Mouse (Mus musculus): ENCODE data around the gene Selenon.

Selenon gene

GRCm38 (mm10) chr4:134577281-134577680, 25.3 kb upstream of the Selenon start:
- no peak for DNase-seq

- no peak for DNase-seq
Measured at GRCm38 (mm10) chr4:134575486-134575885, 23.5 kb upstream of the Selenon start.

GRCm38 (mm10) chr4:134572449-134573300, 20.7 kb upstream of the Selenon start:
- DNase-seq, result no peak

- no peak for DNase-seq
Measured at GRCm38 (mm10) chr4:134570704-134571451, 18.9 kb upstream of the Selenon start.

GRCm38 (mm10) chr4:134569831-134570230, 17.9 kb upstream of the Selenon start:
- DNase-seq, result no peak

- DNase-seq, result no peak
Measured at GRCm38 (mm10) chr4:134569205-134569604, 17.2 kb upstream of the Selenon start.

GRCm38 (mm10) chr4:134567377-134568226, 15.6 kb upstream of the Selenon start:
- DNase-seq, result no peak

- no peak for DNase-seq
Measured at GRCm38 (mm10) chr4:134564093-134564492, 12.1 kb upstream of the Selenon start.

- DNase-seq, result no peak
Measured at GRCm38 (mm10) chr4:134563624-134564023, 11.7 kb upstream of the Selenon start.

- peak; percentile 74 for DNase-seq
Measured at GRCm38 (mm10) chr4:134562014-134562413, 10.0 kb upstream of the Selenon start.

GRCm38 (mm10) chr4:134560699-134561098, 8.7 kb upstream of the Selenon start:
- DNase-seq, result no peak

GRCm38 (mm10) chr4:134559154-134559553, 7.2 kb upstream of the Selenon start:
- DNase-seq, result no peak

- no peak for DNase-seq
Measured at GRCm38 (mm10) chr4:134558570-134559113, 6.7 kb upstream of the Selenon start.

GRCm38 (mm10) chr4:134557626-134558249, 5.8 kb upstream of the Selenon start:
- no peak for DNase-seq

GRCm38 (mm10) chr4:134555956-134556580, 4.1 kb upstream of the Selenon start:
- DNase-seq, result no peak

GRCm38 (mm10) chr4:134553631-134554030, 1.7 kb upstream of the Selenon start:
- no peak for DNase-seq

GRCm38 (mm10) chr4:134549899-134550298, 2.1 kb downstream of the Selenon start:
- DNase-seq, result no peak

GRCm38 (mm10) chr4:134548169-134548938, 3.6 kb downstream of the Selenon start:
- DNase-seq, result no peak

GRCm38 (mm10) chr4:134546814-134547705, 4.9 kb downstream of the Selenon start:
- DNase-seq, result peak; percentile 57

GRCm38 (mm10) chr4:134543261-134543660, 8.7 kb downstream of the Selenon start:
- DNase-seq, result peak; percentile 86

Measured in cerebellum, adult 11-12 months (tissue).